Mouse (Mus musculus) R1 (cell line): Measurements from ENCODE around the gene Tyw5.

Experiments used
- DNase-seq: peaks from one replicate; pipeline ENCODE4 v3.0.0-alpha.2; 2018; ENCODE audit warnings: low read depth, low spot score

The Tyw5 gene

DNA sequence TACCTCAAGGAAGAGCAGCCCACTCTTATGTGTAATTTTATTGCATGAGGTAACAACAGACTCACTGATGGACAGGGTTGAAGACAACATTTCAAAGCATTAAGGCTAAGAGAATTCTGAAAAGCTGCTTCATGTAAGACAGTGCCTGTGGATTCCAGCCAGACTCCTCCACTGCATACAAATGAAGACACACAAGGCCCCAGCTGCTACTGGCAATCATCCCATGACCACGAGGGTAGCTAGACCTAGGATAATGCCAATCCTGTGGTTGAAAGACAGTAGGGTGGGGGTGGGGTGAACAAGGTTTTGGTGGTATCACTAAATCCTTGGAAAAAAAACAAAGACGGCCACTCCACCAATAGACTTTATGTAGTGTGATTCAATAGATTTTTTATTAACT, 19.0 kb downstream of the Tyw5 start:
- DNase-seq: no peak

DNA sequence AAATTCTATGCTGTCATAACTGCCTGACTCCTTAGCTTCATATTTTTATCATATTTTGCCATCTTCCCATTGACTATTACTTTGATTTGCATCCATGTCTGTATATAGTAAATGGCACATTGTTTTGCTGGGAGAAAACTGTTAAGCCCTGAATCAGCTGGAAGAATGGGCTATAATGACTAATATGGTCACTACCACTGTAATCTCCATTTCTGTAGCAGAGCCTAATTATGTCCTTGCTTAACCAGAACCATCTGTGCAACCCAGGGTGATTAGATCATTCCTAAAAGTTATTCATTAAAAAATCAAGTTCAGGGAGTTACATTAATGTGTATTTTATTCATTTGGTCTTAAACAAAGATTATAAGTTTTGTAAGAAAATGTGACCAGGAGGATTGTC, 20.4 kb downstream of the Tyw5 start:
- no peak for DNase-seq

DNA sequence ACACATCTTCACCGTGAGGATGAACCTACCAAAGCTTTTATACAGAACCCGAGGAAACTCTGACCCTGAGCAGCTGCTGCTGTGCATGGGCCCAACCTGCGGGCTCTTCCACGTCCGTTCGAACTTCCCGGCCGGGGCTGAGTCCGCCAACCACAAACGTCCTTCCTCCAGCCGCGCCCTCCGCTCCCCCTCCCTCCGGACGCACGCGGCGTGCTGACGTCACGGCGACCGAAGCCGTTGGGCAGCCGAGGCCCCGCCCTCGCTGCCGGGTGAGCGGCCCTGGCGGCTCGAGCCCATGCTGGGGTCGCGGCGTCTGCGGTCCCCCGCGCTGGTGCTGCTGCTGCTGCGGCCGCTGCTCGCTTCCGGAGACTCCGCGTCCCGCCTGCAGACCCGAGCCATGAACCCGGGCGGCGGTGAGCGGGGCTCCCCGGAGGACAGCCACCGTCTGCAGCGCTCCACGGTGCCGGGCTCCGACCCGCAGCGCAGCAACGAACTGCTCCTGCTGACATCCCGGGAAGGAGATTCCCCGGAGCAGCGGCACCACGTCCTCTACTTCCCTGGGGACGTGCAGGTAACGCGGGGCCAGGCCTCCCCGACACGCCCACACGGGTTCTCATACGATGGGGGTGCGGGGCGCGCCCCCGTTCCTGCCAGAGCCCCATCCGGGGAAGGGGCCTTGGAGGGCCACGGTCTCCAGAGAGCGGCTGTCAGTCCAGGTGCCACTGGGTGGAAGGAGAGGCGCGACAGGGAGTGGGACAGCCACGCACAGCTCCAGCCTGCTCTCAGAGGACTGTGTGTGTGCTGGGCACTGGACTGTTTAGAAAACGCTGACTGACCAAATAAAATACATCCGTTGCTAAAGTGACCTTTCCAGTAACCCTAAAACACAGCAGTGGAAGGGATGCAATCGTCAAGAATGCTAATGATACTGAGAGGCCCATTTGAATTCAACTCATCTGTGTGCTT, 29.2 kb downstream of the Tyw5 start, which contains the start of gene 1700066M21Rik:
Gene 1700066M21Rik, plus strand, starts transcription at position 245 of the 966 bp plus-strand sequence.
- DNase-seq: peak; percentile 94

DNA sequence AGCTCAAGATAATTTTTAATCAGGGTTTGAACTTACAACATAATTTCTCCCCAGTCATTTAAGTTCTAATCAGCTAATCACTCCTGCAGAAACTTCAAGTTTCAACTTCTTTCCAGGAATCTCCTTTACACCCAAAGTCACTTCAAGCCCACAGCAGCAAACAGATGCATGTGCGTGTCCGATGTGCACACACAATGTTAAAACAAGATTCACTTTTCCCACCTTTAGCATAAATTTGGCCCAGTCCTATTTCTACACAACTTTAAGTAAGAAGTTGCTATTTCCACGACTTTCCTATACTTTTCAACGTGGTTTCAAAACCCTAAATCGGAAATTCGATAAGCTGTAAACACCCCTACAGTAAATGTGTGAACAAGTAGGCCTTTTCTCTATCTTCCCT, 30.1 kb downstream of the Tyw5 start:
- DNase-seq: no peak

DNA sequence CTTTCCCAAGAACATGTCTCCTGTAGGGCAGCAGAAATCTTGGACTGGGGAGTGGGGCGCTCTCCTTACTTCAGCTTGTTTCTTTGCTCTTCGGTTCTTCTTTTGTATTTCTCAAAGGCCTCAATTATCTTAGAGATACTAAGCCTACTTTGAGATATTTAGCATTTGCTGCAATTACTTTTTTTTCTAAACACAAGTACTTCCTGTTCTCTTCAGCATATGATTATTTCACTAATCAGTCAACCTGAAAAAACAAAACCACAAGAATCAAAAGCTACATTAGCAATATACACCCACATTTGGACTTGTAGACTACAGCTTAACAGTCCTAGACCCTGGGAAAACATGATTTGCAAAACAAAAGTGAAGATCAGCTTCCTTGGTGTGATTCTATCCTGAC, 31.6 kb downstream of the Tyw5 start:
- DNase-seq: no peak

DNA sequence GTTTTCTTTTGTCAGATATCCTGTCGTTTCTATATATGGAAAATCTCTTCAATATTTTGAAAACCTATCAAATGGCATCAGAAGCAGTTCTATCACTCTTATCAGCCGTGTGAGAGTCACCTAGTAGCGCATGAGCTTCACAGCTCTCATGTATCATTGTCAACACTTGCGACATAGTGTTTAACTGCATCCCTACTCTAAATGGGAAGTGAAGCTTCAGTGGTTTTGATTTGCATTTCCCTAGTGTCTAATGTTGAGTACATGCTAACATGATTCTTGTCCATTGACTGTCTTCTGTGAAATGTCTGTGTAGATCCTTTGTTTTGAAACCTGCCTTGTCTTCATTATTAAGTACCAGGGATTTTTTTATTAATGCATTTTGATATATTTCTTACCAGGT, 36.5 kb downstream of the Tyw5 start:
- DNase-seq: no peak

DNA sequence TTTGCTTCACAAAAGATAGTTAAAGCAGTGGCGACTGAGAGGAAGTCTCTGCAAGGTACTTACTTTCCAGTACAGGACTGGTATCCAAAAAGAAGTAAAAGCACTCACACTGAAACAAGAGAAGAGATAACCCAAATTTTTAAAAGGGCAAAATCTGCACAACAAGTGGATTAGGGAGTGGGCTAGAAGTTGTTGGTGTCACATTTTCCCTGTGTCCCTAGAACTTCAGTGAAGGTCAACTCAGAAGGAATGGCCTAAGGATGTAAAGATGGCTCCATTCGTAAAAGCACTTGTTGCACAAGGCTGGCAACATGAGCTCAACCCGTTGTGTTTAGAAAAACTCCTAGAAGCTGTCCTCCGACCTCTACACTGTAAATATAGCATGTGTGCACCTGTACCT, 37.8 kb downstream of the Tyw5 start:
- peak; percentile 68 for DNase-seq

DNA sequence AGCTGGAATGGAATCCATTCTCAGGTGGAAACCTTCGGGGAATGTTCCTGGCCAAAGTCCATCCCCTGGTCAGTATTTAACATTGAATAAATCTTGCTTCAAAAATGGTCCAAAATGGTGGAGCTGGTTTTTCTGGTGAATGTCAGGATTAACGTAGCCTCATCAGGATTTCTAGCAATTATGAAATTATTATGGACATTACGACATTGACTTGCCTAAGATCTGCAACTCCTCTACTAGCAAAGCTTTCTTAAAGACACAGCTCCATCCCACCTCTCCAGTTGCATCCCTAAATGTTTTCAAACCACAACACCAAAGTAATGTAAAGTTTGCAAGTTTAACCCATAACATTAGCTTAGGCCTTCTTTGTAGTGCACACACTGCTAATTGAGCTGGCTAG, 39.5 kb downstream of the Tyw5 start:
- no peak for DNase-seq

DNA sequence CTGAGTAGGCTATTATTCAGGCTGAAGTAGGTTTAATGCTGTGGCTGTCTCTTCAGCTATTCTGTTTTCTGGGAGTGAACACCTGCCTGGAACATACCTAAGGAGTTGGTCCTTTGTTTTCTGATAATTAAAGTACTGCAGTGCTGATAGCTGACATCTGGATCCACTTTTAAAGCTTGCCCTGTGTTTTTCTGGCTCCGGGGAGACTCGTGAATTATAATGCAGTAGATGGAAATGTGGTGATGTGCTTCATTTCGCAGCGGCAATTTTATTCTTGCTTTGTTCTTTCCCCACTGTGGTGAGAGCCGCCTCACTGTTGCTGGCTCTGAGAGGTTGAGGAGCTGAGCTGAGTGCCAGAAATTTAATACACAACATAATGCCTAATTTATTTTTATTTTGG, 48.4 kb downstream of the Tyw5 start:
- no peak for DNase-seq

DNA sequence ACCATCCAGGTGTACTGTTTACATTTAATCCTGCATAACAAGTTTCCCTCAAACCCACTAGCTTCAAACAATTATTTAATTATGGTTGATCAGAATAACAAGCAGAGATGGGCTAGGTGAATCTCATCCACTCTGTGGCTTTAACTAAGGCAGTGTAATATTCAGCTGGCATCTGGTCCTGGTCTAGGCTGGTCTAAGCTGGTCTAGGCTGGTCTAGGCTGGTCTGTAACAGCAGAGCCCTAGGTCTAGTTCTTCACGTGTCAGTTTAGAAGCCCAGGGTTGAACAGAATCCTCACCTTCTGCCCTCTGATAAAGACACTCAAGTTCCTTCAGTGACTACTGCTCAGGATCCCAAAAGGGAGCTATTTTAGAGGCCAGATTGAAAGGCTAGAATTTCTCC, 55.0 kb downstream of the Tyw5 start:
- no peak for DNase-seq

DNA sequence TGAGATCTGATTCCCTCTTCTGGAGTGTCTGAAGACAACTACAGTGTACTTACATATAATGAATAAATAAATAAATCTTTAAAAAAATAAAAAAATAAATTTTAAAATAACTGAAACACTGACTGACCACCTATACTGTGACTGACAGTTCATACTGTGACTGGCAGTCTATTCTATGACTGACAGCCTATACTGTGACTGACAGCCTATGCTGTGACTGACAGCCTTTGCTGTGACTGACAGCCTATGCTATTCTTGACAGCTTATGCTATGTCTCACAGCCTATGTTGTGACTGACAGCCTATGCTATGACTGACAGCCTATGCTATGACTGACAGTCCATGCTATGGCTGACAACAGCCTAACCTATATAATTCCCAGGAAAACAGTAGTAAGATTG, 59.4 kb downstream of the Tyw5 start:
- DNase-seq: no peak

DNA sequence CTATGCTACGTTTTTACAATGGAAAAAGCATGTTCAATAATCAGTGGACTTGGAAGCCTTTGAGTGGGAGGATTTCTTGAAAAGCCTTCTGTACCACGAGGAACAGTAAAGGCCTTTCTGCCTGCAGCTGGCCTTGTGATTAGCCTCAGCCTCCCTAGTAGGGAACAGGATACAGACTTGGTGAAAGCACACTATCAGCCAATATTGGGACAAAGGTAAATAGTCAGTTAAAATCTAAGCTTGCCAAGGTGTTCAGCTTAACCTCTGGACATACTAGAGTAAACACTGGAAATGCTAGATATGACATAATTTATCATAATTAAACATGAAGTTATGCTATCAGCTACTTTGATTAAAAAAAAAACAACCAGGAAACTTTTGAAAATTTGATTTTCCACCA, 65.7 kb downstream of the Tyw5 start:
- DNase-seq: no peak

DNA sequence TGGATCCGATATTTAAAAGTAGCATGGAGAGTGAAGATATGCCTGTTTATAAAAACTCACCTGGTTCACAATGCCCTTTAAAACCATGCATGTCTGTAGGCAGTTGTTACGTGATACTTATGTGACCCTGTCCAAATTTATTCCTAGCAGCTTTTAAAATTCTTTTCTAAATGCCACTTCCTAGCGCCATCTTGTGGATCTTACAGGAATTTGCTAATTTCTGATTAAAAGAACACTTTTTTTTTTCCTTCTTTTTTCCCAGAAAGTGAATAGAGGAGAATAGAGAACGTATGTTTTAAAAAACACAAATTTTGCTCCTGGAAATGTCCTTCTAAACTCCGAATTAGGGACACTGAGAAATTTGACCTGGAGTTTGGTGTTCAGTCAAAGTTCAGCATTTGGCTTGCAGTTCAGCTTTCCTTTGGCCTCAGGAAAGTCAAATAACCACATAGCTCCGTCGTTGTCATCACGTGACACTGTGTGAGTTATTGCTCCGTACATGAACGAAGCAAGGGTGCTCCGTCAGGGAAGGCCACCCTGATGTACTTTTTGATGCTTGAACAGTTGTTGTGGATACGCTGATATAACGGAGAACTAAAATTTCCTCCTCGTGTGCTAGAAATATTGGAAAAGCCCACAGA, 67.6 kb downstream of the Tyw5 start:
- DNase-seq: peak; percentile 42
